In genomic region chr4:45271041-45271452, GRCm38 (mm10) we compare ENCODE assay signal across 8 mouse cellular contexts. TPM values are rescaled to one million over a fixed set of nuclear protein-coding genes. Genes with fewer than 3 reads are reported as not detected.
DNase-seq lines count a peak whose midpoint lies in the region; ATAC-seq lines count a peak whose summit lies in the region.

No protein-coding gene starts in this region.

- no peaks in the 10 kb centered on the region for H3K27me3 ChIP-seq in hindbrain, embryonic 10.5 days (ENCODE audit: insufficient read depth, poor library complexity, severe bottlenecking)
- H3K27me3 ChIP-seq in hindbrain, embryonic 11.5 days (ENCODE audit: control insufficient read depth, insufficient read depth, low read length): no peaks in the 10 kb centered on the region
- no peaks in the 10 kb centered on the region for H3K27me3 ChIP-seq in forebrain, embryonic 15.5 days
- H3K27me3 ChIP-seq in stomach, embryonic 14.5 days (ENCODE audit: control insufficient read depth, insufficient read depth, low read length): no peaks in the 10 kb centered on the region

- H3K9me3 ChIP-seq in hindbrain, embryonic 10.5 days: no peaks in the 10 kb centered on the region
- no peaks in the 10 kb centered on the region for H3K9me3 ChIP-seq in hindbrain, embryonic 11.5 days (ENCODE audit: control insufficient read depth, low read length)
- H3K9me3 ChIP-seq in forebrain, embryonic 15.5 days: no peaks in the 10 kb centered on the region
- no peaks in the 10 kb centered on the region for H3K9me3 ChIP-seq in stomach, embryonic 14.5 days (ENCODE audit: control insufficient read depth, low read depth, low read length)

- H3K27ac ChIP-seq in hindbrain, embryonic 10.5 days: peak overlapping the region; percentile 19; the same call in 1 of the 2 replicates
- no peak overlapping the region for H3K27ac ChIP-seq in hindbrain, embryonic 11.5 days (ENCODE audit: low read depth, low read length)
- peak overlapping the region; percentile 36 for H3K27ac ChIP-seq in forebrain, embryonic 15.5 days (replicated peaks)
- peak overlapping the region; percentile 10; the same call in 1 of the 2 replicates for H3K27ac ChIP-seq in stomach, embryonic 14.5 days (ENCODE audit: low read length)

- DNase-seq in hindbrain, embryonic 10.5 days (ENCODE audit: low spot score): peak; percentile 19
- DNase-seq in hindbrain, embryonic 11.5 days (ENCODE audit: low spot score): no peak
- peak; percentile 42 to 64 for DNase-seq in adrenal gland, postnatal 36 days
- DNase-seq in kidney, postnatal 4 days: peak; percentile 30 to 38
- DNase-seq in spleen, postnatal 4 days (ENCODE audit: low spot score in 2 of 2): no peak
- DNase-seq in thymus, postnatal 10 days (ENCODE audit: low spot score in 2 of 2): no peak

- H3K4me3 ChIP-seq in hindbrain, embryonic 10.5 days: no peak overlapping the region
- no peak overlapping the region for H3K4me3 ChIP-seq in hindbrain, embryonic 11.5 days (ENCODE audit: low read depth, low read length)
- H3K4me3 ChIP-seq in forebrain, embryonic 15.5 days: no peak overlapping the region
- H3K4me3 ChIP-seq in stomach, embryonic 14.5 days (ENCODE audit: low read depth, low read length): no peak overlapping the region

- no peak overlapping the region for H3K4me2 ChIP-seq in hindbrain, embryonic 11.5 days (replicated peaks; ENCODE audit: low read depth, low read length)
- no peak overlapping the region for H3K4me2 ChIP-seq in forebrain, embryonic 15.5 days (replicated peaks)
- H3K4me2 ChIP-seq in stomach, embryonic 14.5 days (replicated peaks; ENCODE audit: low read depth, low read length): 0 out of 2 replicates have a peak overlapping the region, but pooled peaks have one; percentile 2

- H3K36me3 ChIP-seq in hindbrain, embryonic 10.5 days: no peaks in the 10 kb centered on the region
- no peaks in the 10 kb centered on the region for H3K36me3 ChIP-seq in hindbrain, embryonic 11.5 days (ENCODE audit: control insufficient read depth, insufficient read depth, low read length)
- no peaks in the 10 kb centered on the region for H3K36me3 ChIP-seq in forebrain, embryonic 15.5 days
- no peaks in the 10 kb centered on the region for H3K36me3 ChIP-seq in stomach, embryonic 14.5 days (ENCODE audit: control insufficient read depth, insufficient read depth, low read length)

- no peaks in the 10 kb centered on the region for H3K4me1 ChIP-seq in hindbrain, embryonic 10.5 days (replicated peaks)
- H3K4me1 ChIP-seq in hindbrain, embryonic 11.5 days (replicated peaks; ENCODE audit: control insufficient read depth, insufficient read depth, low read length): no peaks in the 10 kb centered on the region
- peaks cover 14% of the 10 kb centered on the region for H3K4me1 ChIP-seq in forebrain, embryonic 15.5 days
- peaks cover 2% of the 10 kb centered on the region; the same call in 1 of the 2 replicates for H3K4me1 ChIP-seq in stomach, embryonic 14.5 days (ENCODE audit: control insufficient read depth, insufficient read depth, low read length)

- no peak overlapping the region for H3K9ac ChIP-seq in hindbrain, embryonic 11.5 days (ENCODE audit: low read depth, low read length)
- no peak overlapping the region for H3K9ac ChIP-seq in forebrain, embryonic 15.5 days (replicated peaks)
- H3K9ac ChIP-seq in stomach, embryonic 14.5 days (replicated peaks; ENCODE audit: low read depth, low read length): no peak overlapping the region

- no peak for ATAC-seq in hindbrain, embryonic 11.5 days (ENCODE audit: low FRiP score)
- ATAC-seq in forebrain, embryonic 15.5 days (replicated peaks): peak; percentile 87
- ATAC-seq in stomach, embryonic 14.5 days (ENCODE audit: insufficient number of reproducible peaks, insufficient read depth, low FRiP score, low read depth): peak; percentile 46; the same call in 1 of the 2 replicates

- WGBS in hindbrain, embryonic 10.5 days: 91% methylated on average over 10 of the region's 10 CpGs
- WGBS in hindbrain, embryonic 11.5 days: 89% methylated on average over 10 of the region's 10 CpGs
- 48% methylated on average over 10 of the region's 10 CpGs for WGBS in forebrain, embryonic 15.5 days
- 61% methylated on average over 10 of the region's 10 CpGs for WGBS in stomach, embryonic 14.5 days

RNA-seq across cellular contexts. Expression of gene Trmt10b, which starts 25.9 kb away (rescaled TPM):
- 19.7 and 22.1 TPM in 2 replicates for polyA plus RNA-seq in hindbrain, embryonic 10.5 days (2016; fragmentation: Nextera tagmentation; extraction: Ambion mirVana)
- polyA plus RNA-seq in hindbrain, embryonic 11.5 days (2014; fragmentation: Nextera tagmentation; extraction: Ambion mirVana): 20.9 and 24.5 TPM in 2 replicates
- 10 to 100 TPM in 1 of 2 experiments, 1 to 10 TPM in 1; 9.8 to 12.4 TPM for total RNA-seq in adrenal gland, postnatal 36 days (2021)
- polyA plus RNA-seq in forebrain, embryonic 15.5 days (2015; fragmentation: Nextera tagmentation; extraction: Ambion mirVana): 22.0 and 23.6 TPM in 2 replicates
- 18.3 and 22.8 TPM in 2 replicates for polyA plus RNA-seq in stomach, embryonic 14.5 days (2014; fragmentation: Nextera tagmentation; extraction: Ambion mirVana)

Comparison
In these comparisons a context has a peak if more than half of its experiments do, and no peak if none do; other contexts are left out.
1. DNase-seq: peak in hindbrain, embryonic 10.5 days (single experiment), adrenal gland, postnatal 36 days (2 of 2) and kidney, postnatal 4 days (2 of 2); none in hindbrain, embryonic 11.5 days (single experiment), spleen, postnatal 4 days (0 of 2) and thymus, postnatal 10 days (0 of 2).